Mouse (Mus musculus): Measurements from ENCODE around the gene Axin1.
"Not testable (repeated sequence)": the region's sequence is repeated elsewhere in the genome, so short reads cannot be mapped to it uniquely, and the experiment has no call there.

The Axin1 gene

GRCm38 (mm10) chr17:26138239-26138836, at the start of gene Axin1:
TSS of gene Axin1 (plus strand) at chr17:26138688.
- peak; percentile 91 for DNase-seq (ENCODE audit: low read depth, low spot score)

- DNase-seq (ENCODE audit: low read depth, low spot score), result peak; percentile 89
These were observed 48.4 kb upstream of the Axin1 start, which contains the start of gene Decr2 for GRCm38 (mm10) chr17:26089905-26090632. TSS of gene Decr2 (minus strand) at chr17:26090337.

- DNase-seq (ENCODE audit: low read depth, low spot score), result no peak
These were observed 43.9 kb upstream of the Axin1 start for GRCm38 (mm10) chr17:26094531-26095110.

- DNase-seq (ENCODE audit: low read depth, low spot score), result no peak
These were observed 43.3 kb upstream of the Axin1 start, which contains the start of gene Nme4 for GRCm38 (mm10) chr17:26095121-26095740. TSS of gene Nme4 (minus strand) at chr17:26095602.

- no peak for DNase-seq (ENCODE audit: low read depth, low spot score)
These were observed 40.0 kb upstream of the Axin1 start for GRCm38 (mm10) chr17:26098461-26098860.

GRCm38 (mm10) chr17:26099316-26099715, 39.2 kb upstream of the Axin1 start:
- DNase-seq (ENCODE audit: low read depth, low spot score), result not testable (repeated sequence)

- no peak for DNase-seq (ENCODE audit: low read depth, low spot score)
These were observed 38.3 kb upstream of the Axin1 start for GRCm38 (mm10) chr17:26100166-26100565.

- no peak for DNase-seq (ENCODE audit: low read depth, low spot score)
These were observed 37.0 kb upstream of the Axin1 start for GRCm38 (mm10) chr17:26101478-26101877.

- no peak for DNase-seq (ENCODE audit: low read depth, low spot score)
These were observed 32.9 kb upstream of the Axin1 start for GRCm38 (mm10) chr17:26105619-26106018.

- no peak for DNase-seq (ENCODE audit: low read depth, low spot score)
These were observed 28.3 kb upstream of the Axin1 start for GRCm38 (mm10) chr17:26110156-26110555.

GRCm38 (mm10) chr17:26111024-26111423, 27.5 kb upstream of the Axin1 start:
- no peak for DNase-seq (ENCODE audit: low read depth, low spot score)

- no peak for DNase-seq (ENCODE audit: low read depth, low spot score)
These were observed 26.8 kb upstream of the Axin1 start for GRCm38 (mm10) chr17:26111722-26112121.

GRCm38 (mm10) chr17:26112751-26113150, 25.7 kb upstream of the Axin1 start:
- no peak for DNase-seq (ENCODE audit: low read depth, low spot score)

GRCm38 (mm10) chr17:26113181-26113948, 25.1 kb upstream of the Axin1 start, which contains the start of gene Tmem8:
TSS of gene Tmem8 (plus strand) at chr17:26113299.
- DNase-seq (ENCODE audit: low read depth, low spot score), result no peak

GRCm38 (mm10) chr17:26114061-26114460, 24.4 kb upstream of the Axin1 start:
- no peak for DNase-seq (ENCODE audit: low read depth, low spot score)

GRCm38 (mm10) chr17:26114461-26114860, 24.0 kb upstream of the Axin1 start:
- DNase-seq (ENCODE audit: low read depth, low spot score), result not testable (repeated sequence)

- DNase-seq (ENCODE audit: low read depth, low spot score), result no peak
These were observed 23.1 kb upstream of the Axin1 start for GRCm38 (mm10) chr17:26115205-26115898.

GRCm38 (mm10) chr17:26115956-26116487, 22.5 kb upstream of the Axin1 start:
- no peak for DNase-seq (ENCODE audit: low read depth, low spot score)

- no peak for DNase-seq (ENCODE audit: low read depth, low spot score)
These were observed 21.8 kb upstream of the Axin1 start for GRCm38 (mm10) chr17:26116503-26117258.
